Mouse (Mus musculus): ENCODE results near the gene Mapk6. TPM values are rescaled to one million over a fixed set of nuclear protein-coding genes. Genes with fewer than 3 reads are reported as not detected.

The Mapk6 gene
- total RNA-seq, 2 experiments from 2014 or later, result 34.6 to 35.1 TPM

- no peak for DNase-seq
These were observed 14.7 kb upstream of the Mapk6 start for GRCm38 (mm10) chr9:75424358-75425150.

- no peak for DNase-seq
These were observed 13.9 kb upstream of the Mapk6 start for GRCm38 (mm10) chr9:75423683-75424082.

- DNase-seq, result no peak
These were observed 12.5 kb upstream of the Mapk6 start for GRCm38 (mm10) chr9:75422251-75422691.

GRCm38 (mm10) chr9:75414204-75414603 is 4.4 kb upstream of the Mapk6 start:
- no peak for DNase-seq

GRCm38 (mm10) chr9:75413206-75413605 is 3.4 kb upstream of the Mapk6 start:
- no peak for DNase-seq

- DNase-seq, result no peak
These were observed 1.8 kb upstream of the Mapk6 start for GRCm38 (mm10) chr9:75411584-75411983.

- no peak for DNase-seq
These were observed 1.2 kb upstream of the Mapk6 start for GRCm38 (mm10) chr9:75410868-75411487.

- peak; percentile 86 for DNase-seq
These were observed 564 bp downstream of the Mapk6 start for GRCm38 (mm10) chr9:75409031-75409851.

- DNase-seq, result peak; percentile 12
These were observed 1.5 kb downstream of the Mapk6 start for GRCm38 (mm10) chr9:75408204-75408826.

- peak; percentile 69 for DNase-seq
These were observed 2.0 kb downstream of the Mapk6 start for GRCm38 (mm10) chr9:75407803-75408202.

GRCm38 (mm10) chr9:75406121-75406520 is 3.7 kb downstream of the Mapk6 start:
- peak; percentile 33 for DNase-seq

- no peak for DNase-seq
These were observed 6.3 kb downstream of the Mapk6 start for GRCm38 (mm10) chr9:75403520-75403919.

GRCm38 (mm10) chr9:75401593-75402504 is 8.0 kb downstream of the Mapk6 start:
- DNase-seq, result peak; percentile 12

GRCm38 (mm10) chr9:75400639-75401038 is 9.2 kb downstream of the Mapk6 start:
- peak; percentile 25 for DNase-seq

- DNase-seq, result no peak
These were observed 10.7 kb downstream of the Mapk6 start for GRCm38 (mm10) chr9:75399069-75399468.

GRCm38 (mm10) chr9:75395971-75396370 is 13.8 kb downstream of the Mapk6 start:
- DNase-seq, result no peak

GRCm38 (mm10) chr9:75393251-75393650 is 16.6 kb downstream of the Mapk6 start:
- no peak for DNase-seq

GRCm38 (mm10) chr9:75385218-75385974 is 24.4 kb downstream of the Mapk6 start:
- no peak for DNase-seq

GRCm38 (mm10) chr9:75384337-75384962 is 25.4 kb downstream of the Mapk6 start:
- no peak for DNase-seq

- no peak for DNase-seq
These were observed 26.0 kb downstream of the Mapk6 start for GRCm38 (mm10) chr9:75383785-75384184.

Measured in adrenal gland, postnatal 10 days (tissue).